10 mouse cellular contexts compared by ENCODE assay signal in genomic region chr13:63113881-63114301, GRCm38 (mm10).
A peak's percentile ranks its signal among the peaks of the same experiment; 100 is the strongest.
DNase-seq lines count a peak whose midpoint lies in the region; ATAC-seq lines count a peak whose summit lies in the region.
"Had no signal": no experiment of that assay in that cellular context is flagged by ENCODE, and none has a peak within 500 bp of the region (broad histone marks: within the 10 kb centered on the region; RNA-seq: fewer than 3 reads in every experiment).

No protein-coding gene starts in this region.

- H3K4me3 ChIP-seq in kidney, embryonic 16.5 days (ENCODE audit: low read length): no peak overlapping the region
- no peak overlapping the region for H3K4me3 ChIP-seq in embryonic facial prominence, embryonic 12.5 days
- H3K4me3 ChIP-seq in midbrain, embryonic 13.5 days (replicated peaks): no peak overlapping the region

- H3K36me3 ChIP-seq in kidney, embryonic 16.5 days (ENCODE audit: insufficient read depth, low read length): no peaks in the 10 kb centered on the region
- H3K36me3 ChIP-seq in embryonic facial prominence, embryonic 12.5 days: no peaks in the 10 kb centered on the region
- H3K36me3 ChIP-seq in midbrain, embryonic 13.5 days: no peaks in the 10 kb centered on the region

- H3K4me2 ChIP-seq in kidney, embryonic 16.5 days (replicated peaks; ENCODE audit: low read depth, low read length): no peak overlapping the region
- no peak overlapping the region for H3K4me2 ChIP-seq in embryonic facial prominence, embryonic 12.5 days (replicated peaks)
- H3K4me2 ChIP-seq in midbrain, embryonic 13.5 days (replicated peaks): no peak overlapping the region

- no peaks in the 10 kb centered on the region for H3K27me3 ChIP-seq in kidney, embryonic 16.5 days (ENCODE audit: insufficient read depth, low read length)
- H3K27me3 ChIP-seq in embryonic facial prominence, embryonic 12.5 days: no peaks in the 10 kb centered on the region
- no peaks in the 10 kb centered on the region for H3K27me3 ChIP-seq in midbrain, embryonic 13.5 days

- DNase-seq in adrenal gland, postnatal 14 days: peak; percentile 21
- no peak for DNase-seq in adrenal gland, adult 8-10 months
- DNase-seq in kidney, postnatal 10 days: no peak
- DNase-seq in left cerebral cortex, adult 9 months (ENCODE audit: low spot score in 2 of 2): no peak
- no peak for DNase-seq in spleen, postnatal 10 days (ENCODE audit: low spot score in 2 of 2)
- DNase-seq: gastrocnemius, postnatal 36 days had no signal

- 85% methylated on average over 4 of the region's 4 CpGs for WGBS in kidney, embryonic 16.5 days
- WGBS in embryonic facial prominence, embryonic 12.5 days: 51% methylated on average over 4 of the region's 4 CpGs
- WGBS in midbrain, embryonic 13.5 days: 17% methylated on average over 4 of the region's 4 CpGs

- H3K27ac ChIP-seq in kidney, embryonic 16.5 days (ENCODE audit: low read length): 0 out of 2 replicates have a peak overlapping the region, but pooled peaks have one; percentile 2
- H3K27ac ChIP-seq in embryonic facial prominence, embryonic 12.5 days: 0 out of 2 replicates have a peak overlapping the region, but pooled peaks have one; percentile 63
- H3K27ac ChIP-seq in midbrain, embryonic 13.5 days: peak overlapping the region; percentile 45
- H3K27ac ChIP-seq: liver, embryonic 14.5 days had no signal

- ATAC-seq in kidney, embryonic 16.5 days (ENCODE audit: low FRiP score, low TSS enrichment): no peak
- ATAC-seq in embryonic facial prominence, embryonic 12.5 days (ENCODE audit: insufficient number of reproducible peaks, insufficient read depth, low FRiP score, low TSS enrichment): no peak
- ATAC-seq in midbrain, embryonic 13.5 days: no peak

- peaks cover 3% of the 10 kb centered on the region; the same call in 1 of the 2 replicates for H3K9me3 ChIP-seq in kidney, embryonic 16.5 days (ENCODE audit: low read length)
- no peaks in the 10 kb centered on the region for H3K9me3 ChIP-seq in embryonic facial prominence, embryonic 12.5 days
- no peaks in the 10 kb centered on the region for H3K9me3 ChIP-seq in midbrain, embryonic 13.5 days

- H3K9ac ChIP-seq in kidney, embryonic 16.5 days (replicated peaks; ENCODE audit: low read length): no peak overlapping the region
- H3K9ac ChIP-seq in embryonic facial prominence, embryonic 12.5 days: no peak overlapping the region
- H3K9ac ChIP-seq in midbrain, embryonic 13.5 days (replicated peaks): no peak overlapping the region
- H3K9ac ChIP-seq: liver, embryonic 14.5 days had no signal

- H3K4me1 ChIP-seq in kidney, embryonic 16.5 days (ENCODE audit: insufficient read depth, low read length): peaks cover 17% of the 10 kb centered on the region
- peaks cover 40% of the 10 kb centered on the region for H3K4me1 ChIP-seq in embryonic facial prominence, embryonic 12.5 days
- H3K4me1 ChIP-seq in midbrain, embryonic 13.5 days (replicated peaks): peaks cover 25% of the 10 kb centered on the region

Comparison
In these comparisons a context has a peak if more than half of its experiments do, and no peak if none do; other contexts are left out.
1. H3K27ac ChIP-seq: peak in every context shown above with its lines; median percentile 63 in embryonic facial prominence, embryonic 12.5 days; 45 in midbrain, embryonic 13.5 days; 2 in kidney, embryonic 16.5 days.